Mouse (Mus musculus): ENCODE data around the gene Arhgef19.

Gene Arhgef19

GRCm38 (mm10) chr4:141286860-141287517 is 47.7 kb downstream of the Arhgef19 start:
- DNase-seq = no peak

- no peak for DNase-seq
These were observed 48.3 kb downstream of the Arhgef19 start for GRCm38 (mm10) chr4:141287518-141288004.

- no peak for DNase-seq
These were observed 48.9 kb downstream of the Arhgef19 start for GRCm38 (mm10) chr4:141288152-141288551.

GRCm38 (mm10) chr4:141291571-141292375 is 52.5 kb downstream of the Arhgef19 start:
- DNase-seq = no peak

GRCm38 (mm10) chr4:141295774-141296186 is 56.5 kb downstream of the Arhgef19 start:
- no peak for DNase-seq

GRCm38 (mm10) chr4:141297934-141298333 is 58.6 kb downstream of the Arhgef19 start:
- no peak for DNase-seq

GRCm38 (mm10) chr4:141299356-141299755 is 60.1 kb downstream of the Arhgef19 start:
- no peak for DNase-seq

GRCm38 (mm10) chr4:141300196-141300595 is 60.9 kb downstream of the Arhgef19 start:
- DNase-seq = no peak

- peak; percentile 79 for DNase-seq
These were observed 61.8 kb downstream of the Arhgef19 start, which contains the start of gene Epha2 for GRCm38 (mm10) chr4:141301116-141301553. Gene Epha2, plus strand, starts transcription at chr4:141301240.

- no peak for DNase-seq
These were observed 62.5 kb downstream of the Arhgef19 start for GRCm38 (mm10) chr4:141301591-141302427.

- DNase-seq = no peak
These were observed 63.4 kb downstream of the Arhgef19 start for GRCm38 (mm10) chr4:141302428-141303401.

- no peak for DNase-seq
These were observed 64.3 kb downstream of the Arhgef19 start for GRCm38 (mm10) chr4:141303402-141304222.

GRCm38 (mm10) chr4:141304223-141304611 is 64.9 kb downstream of the Arhgef19 start:
- DNase-seq = no peak

- DNase-seq = no peak
These were observed 66.8 kb downstream of the Arhgef19 start for GRCm38 (mm10) chr4:141306057-141306456.
